Mouse (Mus musculus) CD4-positive, CD25-positive, alpha-beta regulatory T cell, adult 4 months (primary cell): ENCODE results near the gene Klf2. TPM values are rescaled to one million over a fixed set of nuclear protein-coding genes. Genes with fewer than 3 reads are reported as not detected.

Source experiments
- polyA plus RNA-seq, 2 experiments: library from polyadenylated mRNA; unstranded; fragments of 100-300 nt; shearing (Covaris generic); gene quantifications; one replicate each; pipeline ENCODE4 v1.2.1; 2017

The Klf2 gene
- polyA plus RNA-seq, 2 experiments from 2014 or later = 17.1 to 31.0 TPM

Other genes with a start within 250 kb of the Klf2 start
- under 1 TPM; 0.42 to 0.78 TPM for gene Olfr373, start 235.9 kb upstream of the Klf2 start, polyA plus RNA-seq
- under 1 TPM in 1 of 2 experiments, not detected in 1; 0.17 TPM for gene Olfr374, start 212.0 kb upstream of the Klf2 start, polyA plus RNA-seq
- 100 to 1,000 TPM; 231 to 239 TPM for gene Tpm4, start 184.1 kb upstream of the Klf2 start, polyA plus RNA-seq
- gene Rab8a, start 157.8 kb upstream of the Klf2 start, polyA plus RNA-seq = 100 to 1,000 TPM; 189 to 208 TPM
- 10 to 100 TPM; 32.1 to 38.1 TPM for gene Hsh2d, start 129.4 kb upstream of the Klf2 start, polyA plus RNA-seq
- under 1 TPM in 1 of 2 experiments, not detected in 1; 0.46 TPM for gene Cib3, start 106.2 kb upstream of the Klf2 start, polyA plus RNA-seq
- not detected for gene Gm11034, start 105.4 kb upstream of the Klf2 start, polyA plus RNA-seq
- 100 to 1,000 TPM; 102 to 130 TPM for gene Fam32a, start 99.3 kb upstream of the Klf2 start, polyA plus RNA-seq
- 100 to 1,000 TPM; 128 to 173 TPM for gene Ap1m1, start 79.0 kb upstream of the Klf2 start, polyA plus RNA-seq
- 10 to 100 TPM in 1 of 2 experiments, 1 to 10 TPM in 1; 7.1 to 12.4 TPM for gene Gm10282, start 13.8 kb upstream of the Klf2 start, polyA plus RNA-seq
- 10 to 100 TPM; 55.3 to 76.0 TPM for gene Eps15l1, start 102.4 kb downstream of the Klf2 start, polyA plus RNA-seq
- gene Calr3, start 124.8 kb downstream of the Klf2 start, polyA plus RNA-seq = under 1 TPM; 0.86 to 0.94 TPM
- 10 to 100 TPM in 1 of 2 experiments, 1 to 10 TPM in 1; 8.3 to 13.4 TPM for gene 1700030K09Rik, start 124.8 kb downstream of the Klf2 start, polyA plus RNA-seq
- gene Cherp, start 156.2 kb downstream of the Klf2 start, polyA plus RNA-seq = 100 to 1,000 TPM in 1 of 2 experiments, 10 to 100 TPM in 1; 42.3 to 112 TPM
- 1 to 10 TPM; 6.9 to 8.8 TPM for gene Slc35e1, start 173.6 kb downstream of the Klf2 start, polyA plus RNA-seq
- 1 to 10 TPM; 3.6 to 6.5 TPM for gene Med26, start 229.2 kb downstream of the Klf2 start, polyA plus RNA-seq